Mouse (Mus musculus): Measurements from ENCODE around the gene Fbxo40. TPM values are rescaled to one million over a fixed set of nuclear protein-coding genes. Genes with fewer than 3 reads are reported as not detected.

The Fbxo40 gene
- 0.10 and 0.12 TPM in 2 replicates for polyA plus RNA-seq (2015; fragmentation: Nextera tagmentation; extraction: Ambion mirVana)

DNA sequence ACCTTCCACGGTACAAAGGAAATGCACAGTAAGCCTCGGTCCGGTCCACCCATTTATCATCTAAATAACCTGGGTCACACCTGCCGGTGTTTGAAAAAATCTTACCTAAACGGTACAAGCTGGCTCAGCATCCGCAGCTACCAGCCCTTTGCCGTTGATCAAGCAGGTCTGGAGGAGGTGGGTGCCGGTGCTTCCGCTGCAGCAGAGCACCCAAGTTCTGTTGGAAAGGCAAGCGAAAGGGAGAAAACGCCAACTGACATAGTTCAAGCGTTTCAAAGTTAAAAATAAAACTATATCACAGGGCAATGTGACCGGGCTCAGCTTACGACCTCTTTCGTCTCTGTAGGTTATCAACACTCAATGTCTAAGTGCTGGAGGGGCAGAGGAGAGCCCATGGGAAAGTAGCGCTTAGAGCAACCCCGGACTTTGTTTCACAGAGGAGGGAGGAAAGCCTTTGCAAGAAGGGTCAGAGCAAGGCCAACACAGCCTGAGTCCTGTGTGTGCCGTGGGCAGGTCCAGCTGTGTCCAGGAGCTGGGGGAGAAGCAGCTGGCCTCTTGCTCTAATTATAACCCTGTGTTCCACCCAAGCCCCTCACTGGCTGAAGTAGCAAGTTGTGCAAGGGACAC lies at the start of gene Fbxo40:
Gene Fbxo40 (minus strand): TSS at position 469 of the 627 bp plus-strand sequence.
- no peak for DNase-seq (ENCODE audit: low spot score)
- Histone ChIP-seq H3K9me3 (ENCODE audit: low read length) (no peaks in the 10 kb centered on the region), H3K27ac (ENCODE audit: low read length) (no peak within 1 kb of the TSS), H3K36me3 (ENCODE audit: insufficient read depth, low read length) (no peaks in the 10 kb centered on the region), H3K4me1 (ENCODE audit: insufficient read depth, low read depth, low read length) (no peaks in the 10 kb centered on the region), H3K4me2 (replicated peaks; ENCODE audit: low read depth, low read length) (no peak within 1 kb of the TSS), H3K4me3 (ENCODE audit: low read depth, low read length) (no peak within 1 kb of the TSS), H3K9ac (replicated peaks; ENCODE audit: low read depth) (no peak within 1 kb of the TSS), H3K27me3 (replicated peaks; ENCODE audit: insufficient read depth, low read length) (no peaks in the 10 kb centered on the region)
- WGBS: 50% methylated on average over 18 of the region's 18 CpGs
- TF ChIP-seq CTCF (IDR thresholded peaks at IDR 0.05): no peak
- no peak for TF ChIP-seq EP300 (IDR thresholded peaks at IDR 0.05)
- ATAC-seq: no peak

DNA sequence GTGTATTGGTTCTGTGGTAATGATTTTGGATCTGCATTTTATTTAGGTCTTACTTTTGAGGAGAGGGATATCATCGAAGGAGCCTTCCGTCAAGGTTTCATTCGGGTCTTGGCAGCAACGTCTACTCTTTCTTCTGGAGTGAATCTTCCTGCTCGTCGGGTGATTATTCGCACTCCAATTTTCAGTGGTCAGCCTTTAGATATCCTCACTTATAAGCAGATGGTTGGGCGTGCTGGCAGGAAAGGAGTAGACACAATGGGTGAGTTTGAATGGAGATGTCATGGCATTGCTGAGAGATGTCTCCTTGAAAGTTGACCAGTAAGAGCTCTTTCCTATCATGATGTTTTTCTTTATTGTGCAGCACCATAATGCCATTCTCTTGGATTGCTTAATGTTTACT lies 44.5 kb upstream of the Fbxo40 start:
- Histone ChIP-seq H3K9ac (replicated peaks; ENCODE audit: low read depth) (no peak overlapping the region), H3K9me3 (ENCODE audit: low read length) (no peaks in the 10 kb centered on the region), H3K4me2 (replicated peaks; ENCODE audit: low read depth, low read length) (no peak overlapping the region), H3K36me3 (ENCODE audit: insufficient read depth, low read length) (no peaks in the 10 kb centered on the region), H3K27ac (ENCODE audit: low read length) (no peak overlapping the region), H3K4me3 (ENCODE audit: low read depth, low read length) (no peak overlapping the region), H3K27me3 (replicated peaks; ENCODE audit: insufficient read depth, low read length) (no peaks in the 10 kb centered on the region), H3K4me1 (ENCODE audit: insufficient read depth, low read depth, low read length) (no peaks in the 10 kb centered on the region)
- no peak for TF ChIP-seq EP300 (IDR thresholded peaks at IDR 0.05)
- no peak for TF ChIP-seq CTCF (IDR thresholded peaks at IDR 0.05)
- no peak for ATAC-seq
- DNase-seq (ENCODE audit: low spot score): no peak
- WGBS: 93% methylated on average over 8 of the region's 8 CpGs

DNA sequence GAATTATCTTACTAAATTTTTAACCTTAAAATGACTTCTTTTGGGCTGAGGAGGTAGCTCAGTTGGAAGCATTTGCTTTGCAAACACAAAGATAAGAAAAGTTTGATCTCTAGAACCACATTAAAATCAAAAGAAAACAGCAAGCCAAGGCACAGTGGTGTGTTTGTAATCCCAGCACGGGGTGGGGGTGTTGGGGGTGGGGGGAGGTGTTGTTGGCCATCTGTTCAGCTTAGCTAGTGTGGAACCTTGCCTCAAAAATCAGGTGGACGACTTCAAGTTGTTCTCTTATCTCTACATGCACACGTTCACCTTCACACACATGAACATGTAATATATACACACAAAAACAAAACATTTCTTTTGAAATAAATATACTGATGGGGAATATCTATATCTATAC lies 41.7 kb upstream of the Fbxo40 start:
- Histone ChIP-seq H3K27ac (ENCODE audit: low read length) (no peak overlapping the region), H3K9me3 (ENCODE audit: low read length) (no peaks in the 10 kb centered on the region), H3K4me2 (replicated peaks; ENCODE audit: low read depth, low read length) (no peak overlapping the region), H3K9ac (replicated peaks; ENCODE audit: low read depth) (no peak overlapping the region), H3K36me3 (ENCODE audit: insufficient read depth, low read length) (no peaks in the 10 kb centered on the region), H3K4me1 (ENCODE audit: insufficient read depth, low read depth, low read length) (no peaks in the 10 kb centered on the region), H3K4me3 (ENCODE audit: low read depth, low read length) (no peak overlapping the region), H3K27me3 (replicated peaks; ENCODE audit: insufficient read depth, low read length) (no peaks in the 10 kb centered on the region)
- DNase-seq (ENCODE audit: low spot score): no peak
- TF ChIP-seq CTCF (IDR thresholded peaks at IDR 0.05): no peak
- no peak for TF ChIP-seq EP300 (IDR thresholded peaks at IDR 0.05)
- 59% methylated on average over 3 of the region's 3 CpGs for WGBS
- ATAC-seq: no peak

DNA sequence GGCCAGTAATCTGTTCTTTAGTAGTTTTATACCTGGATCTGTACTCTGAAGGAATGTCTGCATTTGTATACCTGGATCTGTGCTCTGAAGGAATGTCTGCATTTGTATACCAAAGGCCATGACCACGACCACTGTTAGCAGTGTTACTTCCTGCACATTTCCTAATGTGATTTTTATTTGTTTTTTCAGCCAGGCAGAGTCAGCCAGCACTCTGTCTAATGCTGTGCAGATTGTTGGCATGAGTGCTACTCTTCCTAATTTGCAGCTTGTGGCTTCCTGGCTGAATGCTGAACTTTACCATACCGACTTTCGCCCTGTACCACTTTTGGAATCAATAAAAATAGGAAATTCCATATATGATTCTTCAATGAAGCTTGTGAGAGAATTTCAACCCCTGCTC lies 37.3 kb upstream of the Fbxo40 start:
- ATAC-seq: no peak
- 66% methylated on average over 3 of the region's 3 CpGs for whole genome bisulfite sequencing
- Histone ChIP-seq H3K4me1 (ENCODE audit: insufficient read depth, low read depth, low read length) (no peaks in the 10 kb centered on the region), H3K36me3 (ENCODE audit: insufficient read depth, low read length) (no peaks in the 10 kb centered on the region), H3K9ac (replicated peaks; ENCODE audit: low read depth) (no peak overlapping the region), H3K27ac (ENCODE audit: low read length) (no peak overlapping the region), H3K4me2 (replicated peaks; ENCODE audit: low read depth, low read length) (no peak overlapping the region), H3K27me3 (replicated peaks; ENCODE audit: insufficient read depth, low read length) (no peaks in the 10 kb centered on the region), H3K4me3 (ENCODE audit: low read depth, low read length) (no peak overlapping the region), H3K9me3 (ENCODE audit: low read length) (no peaks in the 10 kb centered on the region)
- TF ChIP-seq CTCF (IDR thresholded peaks at IDR 0.05) (no peak), EP300 (IDR thresholded peaks at IDR 0.05) (no peak)
- DNase-seq (ENCODE audit: low spot score): no peak

DNA sequence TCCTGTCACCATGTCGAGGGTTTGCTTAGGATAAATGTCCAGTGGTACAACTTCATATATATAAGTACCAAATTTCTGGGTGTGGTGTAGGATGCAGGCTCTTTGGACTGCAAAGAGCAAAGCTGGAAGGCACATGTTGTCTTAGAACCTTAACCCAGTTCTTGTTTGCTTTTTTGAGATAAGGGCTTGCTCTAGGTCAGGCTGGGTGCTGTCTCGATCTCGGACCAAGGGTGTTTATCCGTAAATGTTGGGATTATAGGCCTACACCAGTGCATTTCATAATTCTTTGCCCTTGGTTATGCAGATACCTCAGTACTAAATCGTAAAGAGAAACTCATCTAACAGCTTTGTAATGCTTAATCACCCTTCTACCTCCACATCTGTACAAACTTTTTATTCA lies 22.1 kb upstream of the Fbxo40 start:
- Histone ChIP-seq H3K27ac (ENCODE audit: low read length) (no peak overlapping the region), H3K9ac (replicated peaks; ENCODE audit: low read depth) (no peak overlapping the region; the same call in 1 of the 2 replicates), H3K9me3 (ENCODE audit: low read length) (no peaks in the 10 kb centered on the region), H3K4me1 (ENCODE audit: insufficient read depth, low read depth, low read length) (peaks cover 7% of the 10 kb centered on the region; the same call in 1 of the 2 replicates), H3K27me3 (replicated peaks; ENCODE audit: insufficient read depth, low read length) (no peaks in the 10 kb centered on the region), H3K4me2 (replicated peaks; ENCODE audit: low read depth, low read length) (peak overlapping the region; percentile 84), H3K4me3 (ENCODE audit: low read depth, low read length) (peak overlapping the region; percentile 58; the same call in 1 of the 2 replicates), H3K36me3 (ENCODE audit: insufficient read depth, low read length) (no peaks in the 10 kb centered on the region)
- DNase-seq (ENCODE audit: low spot score) (no peak), ATAC-seq (no peak)
- 30% methylated on average over 5 of the region's 5 CpGs for WGBS
- no peak for TF ChIP-seq EP300 (IDR thresholded peaks at IDR 0.05)
- TF ChIP-seq CTCF (IDR thresholded peaks at IDR 0.05): no peak

DNA sequence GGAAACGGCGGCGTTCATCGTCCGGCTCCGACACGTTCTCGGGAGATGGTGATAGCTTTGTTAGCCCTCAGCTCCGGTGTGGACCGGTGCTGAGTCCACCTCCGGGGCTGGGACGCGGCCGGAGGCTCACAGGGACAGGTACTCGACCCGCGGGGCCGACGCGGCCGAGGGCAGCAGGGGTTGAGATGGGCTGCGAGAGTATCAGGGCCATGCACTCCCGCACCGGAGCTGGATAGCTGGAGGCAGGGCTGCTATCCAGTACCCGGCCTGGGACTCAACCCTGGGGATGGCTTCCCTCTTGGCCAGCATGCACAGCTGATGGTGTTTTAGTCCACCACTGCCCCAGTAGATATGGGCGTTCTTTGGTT lies 21.6 kb upstream of the Fbxo40 start:
- TF ChIP-seq EP300 (IDR thresholded peaks at IDR 0.05) (no peak), CTCF (IDR thresholded peaks at IDR 0.05) (no peak)
- no peak overlapping the region for H3K27ac ChIP-seq (ENCODE audit: low read length)
- peak overlapping the region; percentile 26; the same call in 1 of the 2 replicates for H3K9ac ChIP-seq (replicated peaks; ENCODE audit: low read depth)
- H3K9me3 ChIP-seq (ENCODE audit: low read length): no peaks in the 10 kb centered on the region
- peaks cover 7% of the 10 kb centered on the region; the same call in 1 of the 2 replicates for H3K4me1 ChIP-seq (ENCODE audit: insufficient read depth, low read depth, low read length)
- no peaks in the 10 kb centered on the region for H3K36me3 ChIP-seq (ENCODE audit: insufficient read depth, low read length)
- H3K4me2 ChIP-seq (replicated peaks; ENCODE audit: low read depth, low read length): peak overlapping the region; percentile 84
- ATAC-seq (peak; percentile 26), DNase-seq (ENCODE audit: low spot score) (no peak)
- H3K4me3 ChIP-seq (ENCODE audit: low read depth, low read length): peak overlapping the region; percentile 58
- H3K27me3 ChIP-seq (replicated peaks; ENCODE audit: insufficient read depth, low read length): no peaks in the 10 kb centered on the region
- 1% methylated on average over 26 of the region's 26 CpGs for WGBS
